Mouse (Mus musculus): ENCODE data around the gene Ssbp3.

Ssbp3 gene

GRCm38 (mm10) chr4:106958117-106958516 is 47.6 kb downstream of the Ssbp3 start:
- in situ Hi-C loops (cut with MboI, MseI) = no loop called here

DNA sequence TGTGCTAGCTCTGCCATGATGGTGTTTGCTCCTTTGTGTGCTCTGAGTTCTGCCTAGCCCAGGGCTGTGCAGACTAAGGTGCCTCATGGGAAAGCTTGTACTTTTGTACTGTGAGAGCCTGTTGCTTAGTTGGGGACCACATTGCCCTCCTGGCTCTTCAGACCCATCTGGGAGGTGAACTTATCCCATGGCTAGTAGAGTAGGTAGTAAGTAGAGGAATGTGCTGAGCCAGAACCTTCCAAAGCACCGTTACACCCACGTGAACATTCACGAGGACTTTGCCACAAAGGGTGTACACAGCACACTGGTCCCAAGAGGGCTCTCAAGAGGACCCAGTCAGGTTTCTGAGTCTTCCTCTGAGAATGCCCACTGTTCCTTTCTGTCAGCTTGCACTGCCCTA is 48.1 kb downstream of the Ssbp3 start:
- in situ Hi-C loops (cut with MboI, MseI) = no loop called here

DNA sequence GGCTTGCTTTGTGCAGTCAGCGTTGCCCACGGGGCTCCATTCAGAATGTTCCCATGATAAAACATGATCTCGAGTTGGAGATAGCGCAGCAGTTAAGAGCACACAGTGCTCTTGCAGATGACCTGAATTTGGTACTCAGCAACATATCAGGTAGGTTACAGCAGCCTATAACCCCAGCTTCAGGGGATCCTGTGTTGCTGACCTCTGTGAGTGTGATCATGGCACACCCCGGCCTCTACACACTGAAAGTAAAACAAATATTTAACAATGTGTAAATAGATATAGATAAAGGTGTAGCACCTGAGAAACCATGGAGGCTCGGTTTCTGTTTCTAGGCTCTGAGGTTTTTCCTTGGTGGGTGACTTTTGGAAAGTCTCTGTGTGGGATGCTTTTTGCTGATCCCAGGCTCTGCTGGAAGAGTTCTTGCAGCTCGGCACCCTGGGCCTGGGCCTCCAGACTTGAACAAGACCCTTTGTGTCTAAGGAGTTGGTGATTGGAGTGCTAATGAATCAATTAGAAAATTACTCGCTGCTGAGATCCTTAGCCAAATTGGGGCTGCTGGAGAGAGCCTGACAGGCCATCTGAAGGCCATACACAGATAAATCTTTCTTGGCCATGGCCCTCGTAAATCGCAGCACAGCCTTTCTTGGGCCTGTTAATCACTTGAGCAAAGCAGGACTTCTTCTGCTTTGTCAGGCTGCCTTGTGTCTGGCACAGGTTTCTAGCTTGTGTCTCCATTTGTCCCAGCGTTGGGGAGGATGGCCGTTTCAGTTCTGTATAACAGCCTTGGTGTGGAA is 49.2 kb downstream of the Ssbp3 start:
- in situ Hi-C loops (cut with MboI, MseI) = no loop called here

- in situ Hi-C loops (cut with MboI, MseI) = no loop called here
Observed at GRCm38 (mm10) chr4:106960476-106960875, 50.0 kb downstream of the Ssbp3 start.

DNA sequence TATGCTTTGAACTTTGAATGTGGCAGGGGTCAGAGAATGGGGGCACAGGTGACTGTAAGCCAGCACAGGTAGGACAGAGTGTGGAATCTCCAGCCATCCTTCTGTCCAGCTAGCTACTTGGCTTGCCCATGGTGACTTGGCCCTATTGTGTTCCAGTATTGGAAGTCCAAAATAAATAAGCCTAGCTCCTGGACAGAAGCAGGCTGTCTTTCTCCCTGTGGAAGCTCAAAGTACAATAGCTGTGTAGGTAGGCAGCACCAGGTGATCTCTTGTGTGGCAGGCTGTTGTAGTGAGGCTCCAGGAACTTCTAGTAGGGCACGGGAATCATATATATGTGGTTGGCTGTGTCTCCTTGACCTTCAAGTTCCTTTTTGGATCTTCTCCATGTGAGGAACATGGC is 50.8 kb downstream of the Ssbp3 start:
- in situ Hi-C loops (cut with MboI, MseI) = no loop called here

- in situ Hi-C loops (cut with MboI, MseI) = no loop called here
Observed at GRCm38 (mm10) chr4:106964356-106964755, 53.9 kb downstream of the Ssbp3 start.

DNA sequence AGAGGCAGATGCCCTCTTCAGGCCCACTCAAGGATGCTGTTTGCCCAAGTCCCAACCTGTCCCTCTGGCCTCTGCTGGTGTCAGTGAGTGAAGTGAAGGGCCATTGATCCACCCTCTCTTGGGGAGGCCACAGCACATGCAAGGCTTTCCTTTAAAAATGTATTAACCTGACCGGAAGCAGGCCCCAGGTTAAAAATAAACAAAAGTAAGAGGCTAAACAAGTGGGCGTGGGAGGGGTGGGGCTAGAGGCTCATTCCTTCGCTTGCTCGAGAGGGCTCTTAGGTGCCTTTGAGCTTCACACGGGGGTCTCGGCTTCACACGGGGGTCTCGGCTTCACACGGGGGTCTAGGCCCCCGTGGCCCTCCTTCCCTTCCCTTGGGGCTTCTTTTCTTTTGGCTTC is 54.5 kb downstream of the Ssbp3 start:
- in situ Hi-C loops (cut with MboI, MseI) = no loop called here

DNA sequence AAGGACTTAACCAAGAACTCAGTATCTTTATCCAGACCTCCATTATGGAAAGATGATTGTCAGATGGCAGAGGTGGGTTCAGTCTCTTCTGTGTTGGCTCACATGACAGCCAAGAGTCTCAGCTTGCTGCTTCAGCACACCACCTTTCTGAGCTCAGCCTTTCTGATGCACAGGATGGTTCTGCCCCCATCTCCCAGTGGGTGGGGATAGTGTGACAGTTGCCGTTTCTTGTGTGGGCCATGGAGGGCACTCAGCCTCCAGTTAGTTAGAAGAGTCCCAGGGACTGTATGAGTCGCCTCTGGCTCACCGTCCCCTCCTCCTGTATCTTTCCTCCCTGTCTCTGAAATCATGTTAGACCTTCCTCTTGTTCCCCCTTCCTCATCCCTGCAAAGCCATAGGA is 55.9 kb downstream of the Ssbp3 start:
- in situ Hi-C loops (cut with MboI, MseI) = no loop called here

GRCm38 (mm10) chr4:106968910-106969309 is 58.4 kb downstream of the Ssbp3 start:
- in situ Hi-C loops (cut with MboI, MseI) = no loop called here

DNA sequence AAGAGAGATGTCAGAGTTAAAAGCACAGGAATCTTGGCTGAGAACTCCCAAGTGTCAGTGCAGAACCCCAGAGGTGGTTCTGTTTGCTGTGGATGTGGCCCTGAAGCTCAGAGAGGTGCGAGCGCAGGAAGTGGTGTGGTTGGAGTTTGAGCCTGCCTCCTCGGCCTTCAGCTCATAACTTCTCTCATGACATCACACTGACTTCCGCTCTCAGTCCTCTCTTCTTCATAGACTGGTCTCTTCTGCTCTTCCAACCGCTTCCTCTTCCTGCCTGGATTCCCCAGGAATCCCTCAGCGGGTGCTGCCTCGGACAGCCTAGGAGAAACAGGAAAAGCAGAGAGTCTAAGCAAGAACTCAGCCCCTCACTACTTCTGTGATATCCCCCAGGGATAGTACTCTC is 60.3 kb downstream of the Ssbp3 start:
- in situ Hi-C loops (cut with MboI, MseI) = no loop called here

GRCm38 (mm10) chr4:106972061-106972460 is 61.6 kb downstream of the Ssbp3 start:
- in situ Hi-C loops (cut with MboI, MseI) = no loop called here

DNA sequence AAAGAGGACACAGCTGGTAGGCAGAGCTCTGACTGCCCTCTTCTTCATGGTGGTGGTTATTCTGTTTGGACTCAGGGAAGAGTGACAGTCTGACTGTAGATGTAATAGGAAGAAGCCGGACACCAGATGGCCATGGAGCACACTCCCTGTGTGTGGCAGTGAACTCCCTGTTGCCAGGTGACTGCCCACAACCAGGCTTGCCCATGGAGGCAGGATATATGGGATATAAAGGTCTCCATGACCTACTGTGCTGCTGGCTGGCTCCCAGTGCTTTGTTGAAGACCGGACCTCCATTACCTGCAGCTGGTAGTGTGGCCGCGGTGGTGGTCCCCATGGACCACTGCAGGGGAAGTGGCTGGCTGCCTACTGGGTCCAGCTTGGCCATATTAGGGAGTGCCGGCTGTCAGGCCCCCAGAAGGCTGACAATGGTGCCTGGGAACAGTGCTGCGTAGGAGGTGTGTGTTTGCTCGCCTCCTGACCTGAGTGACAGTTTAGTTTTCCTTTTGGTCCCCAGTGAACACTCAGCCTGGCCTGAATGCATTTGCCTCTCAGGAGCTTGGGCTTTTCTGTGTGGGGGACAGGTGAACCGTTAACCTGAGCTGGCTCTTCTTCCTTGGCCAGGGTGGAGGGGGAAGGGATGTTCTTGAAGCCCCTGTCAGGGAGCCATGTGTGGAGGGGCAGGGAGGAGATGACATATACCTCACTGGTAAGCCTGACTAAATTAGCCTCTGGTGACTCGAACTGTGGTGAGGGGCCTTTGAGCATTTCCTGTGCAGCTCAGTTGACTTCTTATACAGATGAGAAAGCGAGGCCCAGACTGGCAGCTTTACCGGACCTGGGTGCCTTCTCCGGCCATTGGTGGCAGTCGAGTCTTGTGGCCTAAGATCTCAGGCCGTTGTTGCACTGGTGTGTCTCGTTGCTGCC is 62.2 kb downstream of the Ssbp3 start:
- in situ Hi-C loops (cut with MboI, MseI) = no loop called here

GRCm38 (mm10) chr4:106975324-106975723 is 64.8 kb downstream of the Ssbp3 start:
- in situ Hi-C loops (cut with MboI, MseI) = loop anchor here (25.0 kb wide), 1 partner anchor 138 kb away; no protein-coding TSS in a partner anchor

GRCm38 (mm10) chr4:106975890-106976289 is 65.4 kb downstream of the Ssbp3 start:
- in situ Hi-C loops (cut with MboI, MseI) = loop anchor here (25.0 kb wide), 1 partner anchor 139 kb away; no protein-coding TSS in a partner anchor

DNA sequence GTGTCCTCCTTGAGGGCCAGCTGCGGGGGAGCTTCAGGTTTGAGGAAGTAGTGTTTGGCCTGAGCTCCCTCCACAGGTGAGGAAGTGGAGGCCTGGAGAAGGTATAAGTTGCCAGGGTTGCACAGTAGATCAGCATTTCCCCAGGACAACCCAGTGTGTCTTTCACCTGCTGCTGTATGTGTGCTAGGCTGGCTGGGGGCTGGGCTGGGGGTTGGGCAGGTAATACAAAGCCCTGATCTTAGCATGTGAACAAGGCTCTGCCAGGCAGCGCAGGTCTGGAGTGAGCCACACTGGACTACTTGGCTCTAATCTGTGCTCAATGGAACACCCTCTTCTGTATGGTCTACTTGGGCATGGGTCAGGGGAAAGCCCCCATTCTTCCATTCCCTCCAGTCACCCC is 66.1 kb downstream of the Ssbp3 start:
- in situ Hi-C loops (cut with MboI, MseI) = loop anchor here (25.0 kb wide), 1 partner anchor 139 kb away; no protein-coding TSS in a partner anchor

GRCm38 (mm10) chr4:106977218-106977651 is 66.7 kb downstream of the Ssbp3 start:
- in situ Hi-C loops (cut with MboI, MseI) = loop anchor here (25.0 kb wide), 1 partner anchor 140 kb away; no protein-coding TSS in a partner anchor

- in situ Hi-C loops (cut with MboI, MseI) = loop anchor here (25.0 kb wide), 1 partner anchor 141 kb away; no protein-coding TSS in a partner anchor
Observed at GRCm38 (mm10) chr4:106978376-106978775, 67.9 kb downstream of the Ssbp3 start.

DNA sequence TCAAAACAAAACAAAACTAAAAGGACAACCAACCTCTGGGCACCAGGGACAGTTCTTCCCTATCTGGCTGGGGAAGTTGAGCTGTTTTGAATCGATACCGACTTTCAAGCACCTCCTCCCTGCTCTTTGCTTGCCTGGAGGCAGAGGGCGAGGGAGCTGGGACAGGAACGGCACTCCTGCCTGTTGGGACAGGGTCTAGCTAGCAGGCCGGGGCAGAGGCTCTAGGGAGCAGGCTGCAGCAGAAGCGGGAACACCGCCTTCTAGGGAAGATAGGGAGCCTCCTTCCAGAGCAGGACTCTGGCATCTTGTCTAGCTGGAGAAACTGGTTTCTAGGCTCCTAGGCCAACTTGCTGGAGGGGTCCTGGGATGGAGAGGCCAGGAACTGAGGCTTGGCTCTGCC is 70.2 kb downstream of the Ssbp3 start:
- in situ Hi-C loops (cut with MboI, MseI) = loop anchor here (25.0 kb wide), 1 partner anchor 143 kb away; no protein-coding TSS in a partner anchor

GRCm38 (mm10) chr4:106981385-106982103 is 71.0 kb downstream of the Ssbp3 start:
- in situ Hi-C loops (cut with MboI, MseI) = loop anchor here (25.0 kb wide), 1 partner anchor 144 kb away; no protein-coding TSS in a partner anchor

DNA sequence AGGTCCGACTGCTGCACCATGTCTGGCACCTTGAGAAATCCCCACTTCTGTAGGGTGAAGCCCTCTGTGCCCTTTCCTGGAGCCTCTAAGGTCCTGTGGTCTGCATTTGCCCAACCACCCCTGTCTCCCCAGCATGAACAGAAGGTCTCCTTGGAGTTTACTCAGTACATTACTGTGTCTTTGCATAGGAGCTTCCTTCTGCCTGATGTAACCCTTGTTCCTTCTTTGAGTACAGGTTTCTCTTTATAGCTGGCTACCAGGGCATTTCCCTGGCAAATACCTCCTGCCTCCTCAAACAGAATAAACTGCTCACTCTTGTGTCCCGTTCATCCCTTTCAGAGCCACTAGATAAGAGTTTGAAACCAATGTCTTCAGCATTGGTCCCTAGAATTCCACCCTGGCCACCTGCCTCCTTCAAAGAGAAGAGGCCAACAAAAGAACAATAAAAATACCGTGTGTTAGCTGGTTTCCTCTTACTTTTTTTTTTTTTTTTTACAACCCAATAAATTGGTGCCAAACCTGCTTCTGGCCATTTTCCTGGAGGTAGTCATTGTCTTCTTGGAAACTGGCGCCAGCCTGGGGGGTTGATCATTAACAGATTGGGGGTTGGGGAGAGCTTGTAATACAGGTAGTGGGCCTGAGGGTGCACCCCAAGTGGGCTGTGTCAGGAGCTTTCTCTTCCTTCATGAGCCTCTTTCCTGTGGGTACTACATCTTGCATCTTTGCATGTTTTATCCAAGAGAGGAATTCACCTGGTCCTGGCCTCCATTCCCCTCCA is 72.0 kb downstream of the Ssbp3 start:
- in situ Hi-C loops (cut with MboI, MseI) = loop anchor here (25.0 kb wide), 1 partner anchor 145 kb away; no protein-coding TSS in a partner anchor

Data from T-helper 1 cell (primary cell).